Mouse (Mus musculus): ENCODE results near the gene 1810010D01Rik. TPM values are rescaled to one million over a fixed set of nuclear protein-coding genes. Genes with fewer than 3 reads are reported as not detected.
A peak's percentile ranks its signal among the peaks of the same experiment; 100 is the strongest.

The 1810010D01Rik gene
- 0.13 TPM in 1 of 2 replicates, not detected in the other for total RNA-seq (2014; rRNA removed)
- polyA plus RNA-seq (2012; rRNA removed) = 0.13 TPM in 1 of 2 replicates, not detected in the other

DNA sequence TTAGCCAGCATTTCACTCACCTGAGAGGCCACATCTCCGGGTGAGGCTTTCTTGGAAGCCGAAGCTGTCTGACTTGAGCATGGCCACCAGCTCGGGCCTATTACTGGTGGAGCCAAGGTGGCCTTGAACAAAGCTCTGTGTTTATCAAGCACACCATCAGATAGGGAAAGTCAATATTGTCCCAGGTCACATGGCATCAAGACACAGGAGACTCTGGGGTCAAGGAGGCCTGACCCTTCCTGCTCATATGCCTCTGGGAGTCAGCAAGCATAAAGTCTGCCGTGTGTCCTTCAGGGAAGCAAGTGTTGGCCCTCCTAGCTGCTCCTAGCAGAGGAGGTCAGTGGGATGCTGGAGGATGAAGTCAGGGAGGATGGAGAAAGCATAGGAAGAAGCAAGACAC lies at the start of gene 1810010D01Rik:
Gene 1810010D01Rik, minus strand, starts transcription at position 114 of the 400 bp plus-strand sequence.
- Histone ChIP-seq H3K4me3 (ENCODE audit: insufficient read depth, low read depth, low read length) (no peak within 1 kb of the TSS), H3K36me3 (ENCODE audit: control insufficient read depth, insufficient read depth, low read length) (no peaks in the 10 kb centered on the region), H3K27me3 (ENCODE audit: control insufficient read depth, insufficient read depth, low read length) (no peaks in the 10 kb centered on the region), H3K79me2 (ENCODE audit: control insufficient read depth, insufficient read depth, low read length) (no peaks in the 10 kb centered on the region), H3K9ac (ENCODE audit: low read depth, low read length) (no peak within 1 kb of the TSS), H3K4me1 (ENCODE audit: control insufficient read depth, insufficient read depth, low read length) (no peaks in the 10 kb centered on the region), H3K27ac (replicated peaks; ENCODE audit: insufficient read depth, low read depth, low read length) (no peak within 1 kb of the TSS)
- 50% methylated on average over 4 of the region's 4 CpGs for WGBS
- no peak for TF ChIP-seq CTCF (IDR thresholded peaks at IDR 0.05; ENCODE audit: low read depth, low read length)
- no peak for TF ChIP-seq POLR2A (IDR thresholded peaks at IDR 0.05; ENCODE audit: extremely low read depth, insufficient read depth, low read length)
- peak; percentile 22 for DNase-seq (ENCODE audit: extremely low read depth, low read depth, low spot score)

DNA sequence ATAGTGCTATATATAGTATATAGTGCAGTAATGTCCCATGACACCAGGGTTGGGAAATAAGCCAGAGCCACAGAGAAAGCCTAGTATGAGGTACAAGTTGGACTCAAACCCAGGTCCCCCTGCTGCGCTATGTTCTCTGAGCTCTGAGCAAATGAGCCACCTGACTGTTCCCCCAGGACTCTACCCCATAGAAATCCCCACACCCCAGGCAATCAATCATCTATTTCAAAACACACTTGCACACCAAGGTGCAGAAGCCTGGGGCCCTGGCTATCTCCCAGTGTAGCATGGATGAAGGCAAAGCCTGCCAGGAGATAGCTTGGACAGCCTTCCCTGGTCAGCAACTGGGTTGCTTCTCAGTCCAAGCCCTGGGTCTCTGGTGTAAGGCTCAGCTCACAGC lies 48.2 kb upstream of the 1810010D01Rik start:
- Histone ChIP-seq H3K36me3 (ENCODE audit: control insufficient read depth, insufficient read depth, low read length) (no peaks in the 10 kb centered on the region), H3K4me1 (ENCODE audit: control insufficient read depth, insufficient read depth, low read length) (no peaks in the 10 kb centered on the region), H3K79me2 (ENCODE audit: control insufficient read depth, insufficient read depth, low read length) (no peaks in the 10 kb centered on the region), H3K27me3 (ENCODE audit: control insufficient read depth, insufficient read depth, low read length) (no peaks in the 10 kb centered on the region), H3K4me3 (ENCODE audit: insufficient read depth, low read depth, low read length) (no peak overlapping the region), H3K27ac (replicated peaks; ENCODE audit: insufficient read depth, low read depth, low read length) (no peak overlapping the region), H3K9ac (ENCODE audit: low read depth, low read length) (no peak overlapping the region)
- DNase-seq (ENCODE audit: extremely low read depth, low read depth, low spot score) = no peak
- WGBS = 100% methylated on average over 1 of the region's 1 CpGs
- TF ChIP-seq CTCF (IDR thresholded peaks at IDR 0.05; ENCODE audit: low read depth, low read length) (no peak), POLR2A (IDR thresholded peaks at IDR 0.05; ENCODE audit: extremely low read depth, insufficient read depth, low read length) (no peak)

DNA sequence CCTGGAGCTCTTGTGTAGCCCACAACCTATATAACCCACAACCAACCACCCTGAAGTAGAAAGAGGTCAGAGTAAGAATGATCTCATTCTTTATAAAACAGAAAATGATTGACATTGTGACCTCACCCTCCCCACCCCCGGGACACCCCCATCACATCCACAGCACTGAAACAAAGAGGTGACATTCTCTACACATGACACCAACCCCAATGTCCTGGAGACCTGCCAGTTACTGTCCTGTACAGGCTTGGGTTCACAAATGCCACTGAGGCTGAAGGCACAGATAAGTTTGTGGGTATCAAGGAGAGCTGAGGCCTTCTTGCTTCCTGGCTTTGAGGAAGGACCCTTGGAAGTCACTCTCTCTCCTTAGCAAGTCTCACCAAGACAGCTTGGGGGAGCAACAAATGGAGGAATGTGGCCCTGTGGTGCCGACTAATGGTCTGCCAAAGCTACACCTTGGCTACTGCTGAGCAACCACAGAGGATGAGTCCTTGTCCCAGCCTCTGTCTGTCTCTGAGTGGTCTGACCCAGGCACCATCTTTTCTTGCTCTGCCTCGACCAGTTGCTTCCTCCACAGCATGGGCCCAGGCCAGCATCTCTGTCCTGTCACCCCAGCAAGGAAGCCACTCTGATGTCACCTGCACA lies 46.2 kb upstream of the 1810010D01Rik start:
- 75% methylated on average over 3 of the region's 3 CpGs for WGBS
- Histone ChIP-seq H3K4me3 (ENCODE audit: insufficient read depth, low read depth, low read length) (no peak overlapping the region), H3K4me1 (ENCODE audit: control insufficient read depth, insufficient read depth, low read length) (no peaks in the 10 kb centered on the region), H3K27ac (replicated peaks; ENCODE audit: insufficient read depth, low read depth, low read length) (no peak overlapping the region), H3K9ac (ENCODE audit: low read depth, low read length) (no peak overlapping the region), H3K36me3 (ENCODE audit: control insufficient read depth, insufficient read depth, low read length) (no peaks in the 10 kb centered on the region), H3K79me2 (ENCODE audit: control insufficient read depth, insufficient read depth, low read length) (no peaks in the 10 kb centered on the region), H3K27me3 (ENCODE audit: control insufficient read depth, insufficient read depth, low read length) (no peaks in the 10 kb centered on the region)
- no peak for TF ChIP-seq POLR2A (IDR thresholded peaks at IDR 0.05; ENCODE audit: extremely low read depth, insufficient read depth, low read length)
- no peak for TF ChIP-seq CTCF (IDR thresholded peaks at IDR 0.05; ENCODE audit: low read depth, low read length)
- DNase-seq (ENCODE audit: extremely low read depth, low read depth, low spot score) = no peak

DNA sequence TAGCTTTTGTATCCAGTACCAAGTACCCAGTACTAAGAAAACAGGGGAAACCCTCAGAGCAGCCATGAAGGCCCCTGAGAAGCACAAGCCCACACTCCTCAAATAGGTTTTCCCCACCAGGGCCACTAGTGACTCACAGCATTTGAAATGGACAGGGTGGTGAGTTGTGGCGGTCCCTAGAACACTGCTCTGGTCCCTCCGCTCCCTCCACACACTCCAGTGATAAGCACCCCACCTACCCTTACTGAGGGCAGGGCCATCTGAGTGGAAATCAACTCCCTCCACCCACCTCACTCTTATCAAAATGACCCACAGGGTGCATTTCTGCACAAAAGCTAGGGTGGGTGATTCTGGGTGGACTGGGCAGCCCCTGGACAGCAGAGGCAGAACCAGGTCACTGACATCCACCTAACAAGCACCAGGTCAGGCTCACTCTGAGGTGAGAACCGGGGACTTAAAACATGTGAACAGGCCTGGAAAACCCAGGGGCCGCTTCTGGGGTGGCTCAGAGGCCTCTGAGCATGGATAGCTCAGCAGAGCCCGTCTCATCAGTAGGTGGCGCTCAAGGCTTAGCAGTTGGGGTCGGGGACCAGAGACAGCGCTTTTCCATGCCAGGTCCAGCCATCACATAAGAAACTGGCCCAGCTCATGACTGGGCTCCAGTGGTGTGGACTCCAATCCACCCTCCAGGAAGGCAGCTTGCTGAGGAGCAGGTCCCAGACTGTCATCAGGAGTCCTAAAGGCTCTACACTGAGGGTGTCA lies 45.0 kb upstream of the 1810010D01Rik start:
- no peaks in the 10 kb centered on the region for H3K79me2 ChIP-seq (ENCODE audit: control insufficient read depth, insufficient read depth, low read length)
- H3K4me3 ChIP-seq (ENCODE audit: insufficient read depth, low read depth, low read length) = no peak overlapping the region
- no peak overlapping the region for H3K9ac ChIP-seq (ENCODE audit: low read depth, low read length)
- H3K4me1 ChIP-seq (ENCODE audit: control insufficient read depth, insufficient read depth, low read length) = no peaks in the 10 kb centered on the region
- TF ChIP-seq CTCF (IDR thresholded peaks at IDR 0.05; ENCODE audit: low read depth, low read length) (peak; percentile 93), POLR2A (IDR thresholded peaks at IDR 0.05; ENCODE audit: extremely low read depth, insufficient read depth, low read length) (no peak)
- no peaks in the 10 kb centered on the region for H3K36me3 ChIP-seq (ENCODE audit: control insufficient read depth, insufficient read depth, low read length)
- WGBS = 32% methylated on average over 8 of the region's 8 CpGs
- no peak overlapping the region for H3K27ac ChIP-seq (replicated peaks; ENCODE audit: insufficient read depth, low read depth, low read length)
- peak; percentile 29 for DNase-seq (ENCODE audit: extremely low read depth, low read depth, low spot score)
- H3K27me3 ChIP-seq (ENCODE audit: control insufficient read depth, insufficient read depth, low read length) = no peaks in the 10 kb centered on the region

DNA sequence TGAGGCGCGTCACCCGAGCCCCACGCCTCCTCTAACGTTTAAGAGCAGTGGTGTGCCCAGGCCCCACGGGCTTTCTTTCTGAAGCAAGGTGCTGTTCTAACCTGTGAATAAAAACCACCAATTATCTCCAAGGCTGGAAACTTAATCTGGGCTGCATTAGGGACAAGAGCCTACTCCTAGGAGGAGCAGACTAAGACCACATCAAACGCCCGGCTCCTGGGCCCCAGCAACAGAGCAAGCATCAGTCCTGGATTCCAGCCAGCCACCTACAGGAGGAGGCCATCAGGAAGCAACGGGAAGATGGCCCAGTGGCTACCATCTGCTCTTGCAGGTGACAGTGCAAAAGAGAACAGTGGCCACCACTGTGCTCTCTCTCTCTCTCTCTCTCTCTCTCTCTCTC lies 42.3 kb upstream of the 1810010D01Rik start:
- WGBS = 77% methylated on average over 9 of the region's 9 CpGs

GRCm38 (mm10) chr7:145248911-145249310 lies 41.0 kb upstream of the 1810010D01Rik start:
- no peak overlapping the region for H3K9ac ChIP-seq (ENCODE audit: low read depth, low read length)

More for the DNA sequence above, 42.3 kb upstream of the 1810010D01Rik start:
- Histone ChIP-seq H3K9ac (ENCODE audit: low read depth, low read length) (no peak overlapping the region), H3K79me2 (ENCODE audit: control insufficient read depth, insufficient read depth, low read length) (no peaks in the 10 kb centered on the region), H3K4me1 (ENCODE audit: control insufficient read depth, insufficient read depth, low read length) (no peaks in the 10 kb centered on the region), H3K36me3 (ENCODE audit: control insufficient read depth, insufficient read depth, low read length) (no peaks in the 10 kb centered on the region), H3K27ac (replicated peaks; ENCODE audit: insufficient read depth, low read depth, low read length) (no peak overlapping the region), H3K4me3 (ENCODE audit: insufficient read depth, low read depth, low read length) (no peak overlapping the region), H3K27me3 (ENCODE audit: control insufficient read depth, insufficient read depth, low read length) (no peaks in the 10 kb centered on the region)
- DNase-seq (ENCODE audit: extremely low read depth, low read depth, low spot score) = no peak
- TF ChIP-seq POLR2A (IDR thresholded peaks at IDR 0.05; ENCODE audit: extremely low read depth, insufficient read depth, low read length) (no peak), CTCF (IDR thresholded peaks at IDR 0.05; ENCODE audit: low read depth, low read length) (no peak)

More at GRCm38 (mm10) chr7:145248911-145249310, 41.0 kb upstream of the 1810010D01Rik start:
- no peaks in the 10 kb centered on the region for H3K79me2 ChIP-seq (ENCODE audit: control insufficient read depth, insufficient read depth, low read length)
- TF ChIP-seq CTCF (IDR thresholded peaks at IDR 0.05; ENCODE audit: low read depth, low read length) (no peak), POLR2A (IDR thresholded peaks at IDR 0.05; ENCODE audit: extremely low read depth, insufficient read depth, low read length) (no peak)
- WGBS = 76% methylated on average over 2 of the region's 2 CpGs
- no peaks in the 10 kb centered on the region for H3K36me3 ChIP-seq (ENCODE audit: control insufficient read depth, insufficient read depth, low read length)
- H3K4me1 ChIP-seq (ENCODE audit: control insufficient read depth, insufficient read depth, low read length) = no peaks in the 10 kb centered on the region
- no peak overlapping the region for H3K27ac ChIP-seq (replicated peaks; ENCODE audit: insufficient read depth, low read depth, low read length)
- no peak for DNase-seq (ENCODE audit: extremely low read depth, low read depth, low spot score)
- H3K4me3 ChIP-seq (ENCODE audit: insufficient read depth, low read depth, low read length) = no peak overlapping the region
- no peaks in the 10 kb centered on the region for H3K27me3 ChIP-seq (ENCODE audit: control insufficient read depth, insufficient read depth, low read length)

Data from liver, adult 2 months (tissue).